ENCODE assay signal across 11 mouse cellular contexts in genomic region chr3:129835388-129835934, GRCm38 (mm10). TPM values are rescaled to one million over a fixed set of nuclear protein-coding genes. Genes with fewer than 3 reads are reported as not detected.
DNase-seq lines count a peak whose midpoint lies in the region; ATAC-seq and TF ChIP-seq lines count a peak whose summit lies in the region.
"Had no signal": no experiment of that assay in that cellular context is flagged by ENCODE, and none has a peak within 500 bp of the region (broad histone marks: within the 10 kb centered on the region; RNA-seq: fewer than 3 reads in every experiment).

Gene Cfi (plus strand): TSS chr3:129835884.

- WGBS in kidney, embryonic 16.5 days = 41% methylated on average over 6 of the region's 6 CpGs
- 69% methylated on average over 6 of the region's 6 CpGs for WGBS in hindbrain, embryonic 14.5 days
- 47% methylated on average over 6 of the region's 6 CpGs for WGBS in liver, embryonic 15.5 days (ENCODE audit: insufficient replicate concordance)
- 15% methylated on average over 6 of the region's 6 CpGs for WGBS in small intestine, adult 2 months

- no peaks in the 10 kb centered on the region for H3K36me3 ChIP-seq in kidney, embryonic 16.5 days (ENCODE audit: insufficient read depth, low read length)
- H3K36me3 ChIP-seq in hindbrain, embryonic 14.5 days (replicated peaks; ENCODE audit: control insufficient read depth, insufficient read depth) = no peaks in the 10 kb centered on the region
- no peaks in the 10 kb centered on the region for H3K36me3 ChIP-seq in liver, embryonic 15.5 days (replicated peaks)
- H3K36me3 ChIP-seq in small intestine, adult 2 months (ENCODE audit: control insufficient read depth, insufficient read depth, low read length) = no peaks in the 10 kb centered on the region
- H3K36me3 ChIP-seq: midbrain, embryonic 12.5 days had no signal

- TF ChIP-seq CTCF in small intestine, adult 2 months (IDR thresholded peaks at IDR 0.05; ENCODE audit: extremely low read depth, insufficient read length, insufficient replicate concordance, low read depth, low read length) = no peak
- no peak for TF ChIP-seq CTCF in gastrocnemius, adult 2 months (IDR thresholded peaks at IDR 0.05)

- peak within 1 kb of the TSS; percentile 29 for H3K4me3 ChIP-seq in kidney, embryonic 16.5 days (ENCODE audit: low read length)
- no peak within 1 kb of the TSS for H3K4me3 ChIP-seq in hindbrain, embryonic 14.5 days (replicated peaks; ENCODE audit: low read length)
- peak within 1 kb of the TSS; percentile 30 for H3K4me3 ChIP-seq in liver, embryonic 15.5 days (replicated peaks)
- peak within 1 kb of the TSS; percentile 42 for H3K4me3 ChIP-seq in small intestine, adult 2 months (ENCODE audit: low read depth, low read length)
- no peak within 1 kb of the TSS for H3K4me3 ChIP-seq in gastrocnemius, adult 2 months
- H3K4me3 ChIP-seq: midbrain, embryonic 12.5 days had no signal

- no peaks in the 10 kb centered on the region for H3K27me3 ChIP-seq in kidney, embryonic 16.5 days (ENCODE audit: insufficient read depth, low read length)
- H3K27me3 ChIP-seq in hindbrain, embryonic 14.5 days (ENCODE audit: control insufficient read depth, insufficient read depth, low read length) = no peaks in the 10 kb centered on the region
- H3K27me3 ChIP-seq in liver, embryonic 15.5 days = no peaks in the 10 kb centered on the region
- no peaks in the 10 kb centered on the region for H3K27me3 ChIP-seq in small intestine, adult 2 months (ENCODE audit: control insufficient read depth, insufficient read depth, low read length)
- H3K27me3 ChIP-seq: midbrain, embryonic 12.5 days had no signal

- ATAC-seq in kidney, embryonic 16.5 days (ENCODE audit: low FRiP score, low TSS enrichment) = no peak; the same call in 1 of the 2 replicates
- ATAC-seq in hindbrain, embryonic 14.5 days (ENCODE audit: low FRiP score) = no peak
- no peak for ATAC-seq in liver, embryonic 15.5 days (ENCODE audit: insufficient read depth)
- ATAC-seq in cerebellum, adult (ENCODE audit: insufficient number of reproducible peaks, low FRiP score, low TSS enrichment) = no peak

- peak within 1 kb of the TSS; percentile 52 for H3K4me2 ChIP-seq in kidney, embryonic 16.5 days (replicated peaks; ENCODE audit: low read depth, low read length)
- H3K4me2 ChIP-seq in hindbrain, embryonic 14.5 days (replicated peaks) = peak within 1 kb of the TSS; percentile 28
- H3K4me2 ChIP-seq in liver, embryonic 15.5 days = peak within 1 kb of the TSS; percentile 44
- H3K4me2 ChIP-seq: midbrain, embryonic 12.5 days had no signal

- H3K4me1 ChIP-seq in kidney, embryonic 16.5 days (ENCODE audit: insufficient read depth, low read length) = peaks cover 8% of the 10 kb centered on the region; the same call in 1 of the 2 replicates
- no peaks in the 10 kb centered on the region for H3K4me1 ChIP-seq in hindbrain, embryonic 14.5 days (replicated peaks; ENCODE audit: control insufficient read depth, insufficient read depth, low read length)
- H3K4me1 ChIP-seq in liver, embryonic 15.5 days (replicated peaks) = peaks cover 13% of the 10 kb centered on the region
- no peaks in the 10 kb centered on the region; the same call in none of the 2 replicates for H3K4me1 ChIP-seq in small intestine, adult 2 months (ENCODE audit: control insufficient read depth, insufficient read depth, insufficient read length, low read length)

- H3K9ac ChIP-seq in kidney, embryonic 16.5 days (replicated peaks; ENCODE audit: low read length) = peak within 1 kb of the TSS; percentile 48; the same call in 1 of the 2 replicates
- no peak within 1 kb of the TSS for H3K9ac ChIP-seq in hindbrain, embryonic 14.5 days
- H3K9ac ChIP-seq in liver, embryonic 15.5 days = no peak within 1 kb of the TSS
- H3K9ac ChIP-seq: midbrain, embryonic 12.5 days had no signal

- DNase-seq in kidney, adult 8-10 months = no peak
- no peak for DNase-seq in hindbrain, embryonic 14.5 days (ENCODE audit: low spot score)
- no peak for DNase-seq in gastrocnemius, adult 2 months
- DNase-seq: gastrocnemius, postnatal 14 days; right cerebral cortex, postnatal 14 days had no signal

- H3K27ac ChIP-seq in kidney, embryonic 16.5 days (ENCODE audit: low read length) = peak within 1 kb of the TSS; percentile 91
- no peak within 1 kb of the TSS for H3K27ac ChIP-seq in hindbrain, embryonic 14.5 days
- H3K27ac ChIP-seq in liver, embryonic 15.5 days (replicated peaks) = peak within 1 kb of the TSS; percentile 77
- H3K27ac ChIP-seq in small intestine, adult 2 months (ENCODE audit: insufficient read depth, low read depth, low read length) = peak within 1 kb of the TSS; percentile 45
- no peak within 1 kb of the TSS for H3K27ac ChIP-seq in gastrocnemius, adult 2 months
- H3K27ac ChIP-seq: midbrain, embryonic 12.5 days had no signal

- no peak for TF ChIP-seq POLR2A in small intestine, adult 2 months (IDR thresholded peaks at IDR 0.05; ENCODE audit: low read depth, low read length)

- H3K9me3 ChIP-seq in kidney, embryonic 16.5 days (ENCODE audit: low read length) = no peaks in the 10 kb centered on the region
- no peaks in the 10 kb centered on the region for H3K9me3 ChIP-seq in hindbrain, embryonic 14.5 days (ENCODE audit: control insufficient read depth, low read length)
- H3K9me3 ChIP-seq in liver, embryonic 15.5 days (replicated peaks) = no peaks in the 10 kb centered on the region
- H3K9me3 ChIP-seq: midbrain, embryonic 12.5 days had no signal

- intact Hi-C loops in gastrocnemius, adult 2 months (cut with DNase I) = no loop called here

RNA-seq across cellular contexts. Expression of gene Cfi, which starts in this region (rescaled TPM):
- polyA plus RNA-seq in kidney, embryonic 16.5 days (2015; fragmentation: Nextera tagmentation; extraction: Ambion mirVana) = 18.0 and 24.6 TPM in 2 replicates
- 0.56 and 0.97 TPM in 2 replicates for polyA plus RNA-seq in hindbrain, embryonic 14.5 days (2014; fragmentation: Nextera tagmentation; extraction: Ambion mirVana)
- polyA plus RNA-seq in liver, embryonic 15.5 days (2015; fragmentation: Nextera tagmentation; extraction: Ambion mirVana) = 219 and 252 TPM in 2 replicates
- 1.3 and 5.2 TPM in 2 replicates for polyA plus RNA-seq in small intestine, adult 2 months (2012; rRNA removed)
- not detected for total RNA-seq in gastrocnemius, adult 2 months (2021)
- total RNA-seq: gastrocnemius, postnatal 14 days; layer of hippocampus, postnatal 25 days had no signal

Comparison
In these comparisons a context has a peak if more than half of its experiments do, and no peak if none do; other contexts are left out.
1. H3K27ac ChIP-seq: peak in kidney, embryonic 16.5 days (single experiment), liver, embryonic 15.5 days (single experiment) and small intestine, adult 2 months (single experiment); none in hindbrain, embryonic 14.5 days (single experiment) and gastrocnemius, adult 2 months (single experiment).
2. H3K4me3 ChIP-seq: peak in kidney, embryonic 16.5 days (single experiment), liver, embryonic 15.5 days (single experiment) and small intestine, adult 2 months (single experiment); none in hindbrain, embryonic 14.5 days (single experiment) and gastrocnemius, adult 2 months (single experiment).
3. Peak in every context shown above with its lines, with median percentiles within 50 percentile points of each other: H3K4me2 ChIP-seq.